Mouse (Mus musculus) CH12.LX (cell line): Measurements from ENCODE around the gene Pafah1b1. TPM values are rescaled to one million over a fixed set of nuclear protein-coding genes. Genes with fewer than 3 reads are reported as not detected.

Experiments used
- DNase-seq: peaks from one replicate; pipeline ENCODE4 v3.0.0-alpha.2; 2013; ENCODE audit errors: extremely low read depth
- H3K27ac ChIP-seq: 2 replicates; pipeline ENCODE4 v1.5.1; 2012; ENCODE audit warnings: low read depth, mild to moderate bottlenecking, control low read depth, moderate library complexity; ENCODE audit not compliant: insufficient read depth
- H3K27me3 ChIP-seq: replicated peaks from 2 replicates; pipeline ENCODE3; 2012; ENCODE audit warnings: inconsistent platforms
- H3K36me3 ChIP-seq, 2 experiments: replicated peaks in 1 of 2; 2 replicates each; pipeline versions ENCODE3 to v1.6.1; 2012; ENCODE audit warnings: inconsistent platforms in 1 of 2, low read length in 1 of 2, mild to moderate bottlenecking in 1 of 2, mixed read lengths in 1 of 2, moderate library complexity in 1 of 2; ENCODE audit not compliant: control insufficient read depth in 1 of 2, insufficient read depth in 1 of 2
- H3K4me1 ChIP-seq, 2 experiments: 2 replicates each; pipeline ENCODE4 v1.6.1; 2012; ENCODE audit warnings: inconsistent platforms in 1 of 2, moderate library complexity in 1 of 2; ENCODE audit not compliant: insufficient read depth in 2 of 2, control insufficient read depth in 1 of 2
- H3K4me2 ChIP-seq: 2 replicates; pipeline ENCODE4 v1.6.1; 2012; ENCODE audit warnings: low read depth, mild to moderate bottlenecking, control low read depth; ENCODE audit not compliant: poor library complexity, insufficient read depth, severe bottlenecking
- H3K4me3 ChIP-seq, 3 experiments: fragments of 150-350 bp in 1 of 3; sonication (generic) in 1 of 3; replicated peaks in 1 of 3; 2 replicates each; pipeline versions ENCODE3 to v1.5.1; 2011 to 2012; ENCODE audit warnings: low read depth in 2 of 3, low read length in 2 of 3, mild to moderate bottlenecking in 2 of 3, moderate library complexity in 2 of 3, control low read depth in 1 of 3, improper control_type of control experiment in 1 of 3, inconsistent platforms in 1 of 3, mixed read lengths in 1 of 3; ENCODE audit not compliant: poor library complexity in 1 of 3
- H3K79me2 ChIP-seq: replicated peaks from 2 replicates; pipeline ENCODE4 v1.6.1; 2012; ENCODE audit warnings: mild to moderate bottlenecking, moderate library complexity; ENCODE audit not compliant: control insufficient read depth, poor library complexity, insufficient read depth, severe bottlenecking; ENCODE audit errors: extremely low read depth
- H3K9ac ChIP-seq: 2 replicates; pipeline ENCODE4 v1.6.1; 2012; ENCODE audit warnings: low read depth, mild to moderate bottlenecking, control low read depth, moderate library complexity; ENCODE audit not compliant: insufficient read depth
- H3K9me3 ChIP-seq: replicated peaks from 2 replicates; pipeline ENCODE3; 2012; ENCODE audit warnings: low read length, inconsistent platforms, mixed read lengths
- BHLHE40 ChIP-seq: IDR thresholded peaks from 2 replicates; pipeline ENCODE4 v1.6.1; 2011; ENCODE audit warnings: mild to moderate bottlenecking, low read depth, low read length, improper control_type of control experiment
- CHD1 ChIP-seq: IDR thresholded peaks from 2 replicates; pipeline ENCODE4 v1.6.1; 2012; ENCODE audit warnings: low read depth, low read length, improper control_type of control experiment, inconsistent platforms
- CHD2 ChIP-seq: IDR thresholded peaks from 2 replicates; pipeline ENCODE4 v1.6.1; 2011; ENCODE audit warnings: low read length, improper control_type of control experiment
- CTCF ChIP-seq, 2 experiments: IDR thresholded peaks in 1 of 2; conservative IDR thresholded peaks in 1 of 2; 2 replicates each; pipeline ENCODE4 v1.5.1; 2011 to 2012; ENCODE audit warnings: low read depth in 2 of 2, low read length in 2 of 2, improper control_type of control experiment in 1 of 2, inconsistent platforms in 1 of 2, mild to moderate bottlenecking in 1 of 2, moderate library complexity in 1 of 2
- ETS1 ChIP-seq: conservative IDR thresholded peaks from 2 replicates; pipeline ENCODE4 v1.6.1; 2012; ENCODE audit warnings: low read depth, mild to moderate bottlenecking, inconsistent platforms, low read length, improper control_type of control experiment, moderate library complexity
- GABPA ChIP-seq: IDR thresholded peaks from 2 replicates; pipeline ENCODE4 v1.6.1; 2012; ENCODE audit warnings: low read depth, low read length, improper control_type of control experiment, inconsistent platforms; ENCODE audit not compliant: insufficient replicate concordance
- IRF4 ChIP-seq: IDR thresholded peaks from 2 replicates; pipeline ENCODE4 v1.6.1; 2014; ENCODE audit warnings: low read depth, mild to moderate bottlenecking, inconsistent platforms, low read length, improper control_type of control experiment
- JUN ChIP-seq: IDR thresholded peaks from 2 replicates; pipeline ENCODE4 v1.6.1; 2011; ENCODE audit warnings: low read depth, mild to moderate bottlenecking, low read length, improper control_type of control experiment, moderate library complexity; ENCODE audit not compliant: insufficient read depth
- KAT2A ChIP-seq: IDR thresholded peaks from 2 replicates; pipeline ENCODE4 v1.6.1; 2012; ENCODE audit warnings: low read length, improper control_type of control experiment, inconsistent platforms; ENCODE audit not compliant: insufficient replicate concordance
- MAFK ChIP-seq: IDR thresholded peaks from 2 replicates; pipeline ENCODE4 v1.6.1; 2011; ENCODE audit warnings: low read length, improper control_type of control experiment; ENCODE audit not compliant: insufficient replicate concordance
- MEF2A ChIP-seq: IDR thresholded peaks from 2 replicates; pipeline ENCODE4 v1.6.1; 2014; ENCODE audit warnings: low read depth, mild to moderate bottlenecking, inconsistent platforms, low read length, improper control_type of control experiment, borderline replicate concordance
- MXI1 ChIP-seq: IDR thresholded peaks from 2 replicates; pipeline ENCODE4 v1.6.1; 2011; ENCODE audit warnings: mild to moderate bottlenecking, low read depth, low read length, improper control_type of control experiment
- MYC ChIP-seq: IDR thresholded peaks from 2 replicates; pipeline ENCODE4 v1.6.1; 2011; ENCODE audit warnings: low read depth, mild to moderate bottlenecking, improper control_type of control experiment, low read length
- PAX5 ChIP-seq: IDR thresholded peaks from 2 replicates; pipeline ENCODE4 v1.6.1; 2012; ENCODE audit warnings: low read length, inconsistent platforms, mixed read lengths
- POLR2A ChIP-seq: IDR thresholded peaks from 2 replicates; pipeline ENCODE4 v1.6.1; 2011; ENCODE audit warnings: low read depth, mild to moderate bottlenecking, improper control_type of control experiment, low read length
- RAD21 ChIP-seq: IDR thresholded peaks from 2 replicates; pipeline ENCODE4 v1.6.1; 2011; ENCODE audit warnings: low read depth, mild to moderate bottlenecking, low read length, improper control_type of control experiment, moderate library complexity
- RCOR1 ChIP-seq: conservative IDR thresholded peaks from 2 replicates; pipeline ENCODE4 v1.6.1; 2012; ENCODE audit warnings: low read depth, mild to moderate bottlenecking, inconsistent platforms, low read length, improper control_type of control experiment
- SIN3A ChIP-seq: IDR thresholded peaks from 2 replicates; pipeline ENCODE4 v1.6.1; 2012; ENCODE audit warnings: low read length, improper control_type of control experiment, inconsistent platforms
- TBP ChIP-seq: conservative IDR thresholded peaks from 2 replicates; pipeline ENCODE4 v1.6.1; 2011; ENCODE audit warnings: low read depth, low read length, improper control_type of control experiment
- UBTF ChIP-seq: IDR thresholded peaks from 2 replicates; pipeline ENCODE4 v1.6.1; 2012; ENCODE audit warnings: low read depth, mild to moderate bottlenecking, inconsistent platforms, low read length, improper control_type of control experiment, moderate library complexity
- ZC3H11A ChIP-seq: IDR thresholded peaks from 2 replicates; pipeline ENCODE4 v1.6.1; 2012; ENCODE audit warnings: low read depth, mild to moderate bottlenecking, inconsistent platforms, low read length, improper control_type of control experiment
- ZMIZ1 ChIP-seq: IDR thresholded peaks from 2 replicates; pipeline ENCODE4 v1.6.1; 2012; ENCODE audit warnings: low read depth, mild to moderate bottlenecking, inconsistent platforms, low read length, improper control_type of control experiment
- dilution Hi-C: fragments of 300-500 bp; cut with MboI; formaldehyde crosslinking; loops from 2 replicates; pipeline ENCODE4 v1.14.3; 2020; ENCODE audit warnings: low sequenced_read_pairs; ENCODE audit not compliant: extremely low pct_unique_long_range_greater_than_20kb, extremely low pct_ligation_motif_present
- in situ Hi-C: fragments of 300-500 bp; cut with MboI; formaldehyde crosslinking; loops from 3 replicates; pipeline ENCODE4 v1.14.3; 2019; ENCODE audit warnings: low sequenced_read_pairs, low pct_ligation_motif_present, low pct_unique_long_range_greater_than_20kb, mixed read lengths
- polyA plus RNA-seq: library from polyadenylated mRNA; unstranded; fragments of >175 nt; gene quantifications from 2 replicates; pipeline ENCODE4 v1.2.1, GENCODE M21; 2012; ENCODE audit warnings: low read depth; ENCODE audit not compliant: insufficient read length
- total RNA-seq, 2 experiments: library from RNA; depleted of rRNA; stranded (reverse); fragments of 300-350 nt in 1 of 2; fragments of >200 nt in 1 of 2; gene quantifications; 2 replicates each; pipeline ENCODE4 v1.2.3; 2012 to 2014

Gene Pafah1b1
- total and polyA plus RNA-seq, 3 experiments = 53.9 to 136 (median 107) TPM

DNA sequence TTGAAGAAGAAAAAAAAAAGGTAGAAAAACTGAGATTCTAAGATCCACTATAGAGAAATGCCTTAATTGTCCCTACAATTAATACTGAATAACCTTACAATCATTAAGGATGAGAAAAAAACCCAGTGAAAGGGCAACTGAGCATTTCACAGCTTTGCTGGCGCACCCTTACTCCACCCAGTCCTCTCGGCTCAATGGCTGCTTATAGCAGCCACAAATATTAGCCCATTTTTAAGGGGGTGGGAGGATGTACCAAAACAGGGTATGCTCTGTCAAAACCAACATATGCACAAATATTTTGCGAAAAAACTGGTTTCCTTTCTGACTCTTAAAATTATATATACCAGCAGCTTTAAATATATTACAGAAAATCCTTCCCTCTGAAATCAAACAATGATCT lies 2.5 kb downstream of the Pafah1b1 start:
- no peak overlapping the region for H3K27ac ChIP-seq
- peaks cover 3 to 36% of the 10 kb centered on the region in 2 experiments; a peak in 3 of 4 replicates for H3K4me1 ChIP-seq
- H3K9me3 ChIP-seq = no peaks in the 10 kb centered on the region
- TF ChIP-seq CHD1 (peak; percentile 22; the same call in 1 of the 2 replicates), CTCF (conservative IDR thresholded peaks at IDR 0.05 in 1 of 2, IDR thresholded peaks at IDR 0.05 in 1 of 2; ENCODE audit: low read depth in 2 of 2, low read length in 2 of 2) (no peak)
- TF ChIP-seq, all 38 proteins: peak for 1
- Histone ChIP-seq H3K27me3 (no peaks in the 10 kb centered on the region), H3K9ac (peak overlapping the region; percentile 92), H3K4me3 (peak overlapping the region in 2 of 3 experiments; percentile 71 to 76), H3K79me2 (peaks cover 59% of the 10 kb centered on the region), H3K36me3 (peaks cover 0 to 6% of the 10 kb centered on the region in 2 experiments), H3K4me2 (peak overlapping the region; percentile 96)
- dilution Hi-C loops (no loop called here), in situ Hi-C loops (no loop called here)
- DNase-seq = no peak

DNA sequence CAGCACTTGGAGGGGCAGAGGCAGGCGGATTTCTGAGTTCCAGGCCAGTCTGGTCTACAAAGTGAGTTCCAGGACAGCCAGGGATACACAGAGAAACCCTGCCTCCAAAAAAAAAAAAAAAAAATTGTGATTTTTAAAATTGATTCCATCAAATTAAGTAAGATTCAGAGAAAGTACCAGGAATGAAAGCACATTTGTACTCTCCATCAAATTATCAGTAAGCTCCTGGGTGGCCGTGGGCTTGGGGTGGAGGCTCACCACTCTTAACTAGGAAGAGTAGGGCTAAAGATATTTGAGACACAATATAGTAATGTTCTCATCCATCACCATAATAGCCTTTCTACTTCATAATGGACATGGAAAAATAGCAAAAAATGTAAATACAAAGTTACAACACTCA lies 3.3 kb downstream of the Pafah1b1 start:
- in situ Hi-C loops = no loop called here
- Histone ChIP-seq H3K36me3 (peaks cover 0 to 9% of the 10 kb centered on the region in 2 experiments), H3K9me3 (no peaks in the 10 kb centered on the region), H3K27me3 (no peaks in the 10 kb centered on the region), H3K4me3 (no peak overlapping the region), H3K79me2 (peaks cover 67% of the 10 kb centered on the region), H3K27ac (no peak overlapping the region), H3K4me2 (peak overlapping the region; percentile 71), H3K9ac (no peak overlapping the region; the same call in 1 of the 2 replicates), H3K4me1 (peaks cover 3 to 36% of the 10 kb centered on the region in 2 experiments; a peak in 3 of 4 replicates)
- TF ChIP-seq CTCF (conservative IDR thresholded peaks at IDR 0.05 in 1 of 2, IDR thresholded peaks at IDR 0.05 in 1 of 2; ENCODE audit: low read depth in 2 of 2, low read length in 2 of 2) = no peak
- TF ChIP-seq KAT2A = no peak
- no peak for TF ChIP-seq CHD2
- TF ChIP-seq MXI1 = no peak
- dilution Hi-C loops = no loop called here
- DNase-seq = no peak

DNA sequence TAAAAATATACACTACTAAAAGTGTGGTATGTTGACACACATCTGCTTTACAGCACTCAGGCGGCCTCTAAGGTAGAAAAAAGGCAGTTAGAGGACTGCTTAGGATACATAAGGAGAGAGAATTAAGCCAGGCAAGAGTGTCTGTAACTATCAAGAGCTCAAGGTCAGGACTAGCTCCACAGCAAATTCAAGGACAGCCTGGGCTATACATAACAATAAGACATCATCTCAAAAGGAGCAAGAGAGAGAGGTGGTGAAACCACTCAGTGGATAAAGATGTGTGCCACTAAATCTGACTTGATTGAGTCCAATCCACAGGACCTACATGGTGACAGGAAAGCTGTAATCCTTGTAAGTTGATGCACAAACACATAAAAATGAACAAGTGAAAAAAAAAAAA lies 3.8 kb downstream of the Pafah1b1 start:
- in situ Hi-C loops = no loop called here
- H3K9ac ChIP-seq = 0 out of 2 replicates have a peak overlapping the region, but pooled peaks have one; percentile 18

More for the DNA sequence above, 3.8 kb downstream of the Pafah1b1 start:
- Histone ChIP-seq H3K36me3 (peaks cover 0 to 13% of the 10 kb centered on the region in 2 experiments), H3K4me2 (peak overlapping the region; percentile 71), H3K4me3 (no peak overlapping the region), H3K79me2 (peaks cover 72% of the 10 kb centered on the region), H3K4me1 (peaks cover 3 to 36% of the 10 kb centered on the region in 2 experiments; a peak in 3 of 4 replicates), H3K27me3 (no peaks in the 10 kb centered on the region), H3K9me3 (no peaks in the 10 kb centered on the region), H3K27ac (no peak overlapping the region)
- TF ChIP-seq CHD1 (no peak), GABPA (no peak), JUN (no peak), ZC3H11A (no peak), ZMIZ1 (no peak), MYC (no peak), BHLHE40 (no peak), IRF4 (no peak), RAD21 (no peak), MXI1 (no peak), SIN3A (no peak), MAFK (no peak), POLR2A (no peak), PAX5 (no peak), UBTF (no peak), RCOR1 (no peak), MEF2A (no peak), TBP (no peak), ETS1 (no peak)
- DNase-seq = no peak
- dilution Hi-C loops = no loop called here
